7 mouse cellular contexts compared by ENCODE assay signal in genomic region chr11:21570973-21571372, GRCm38 (mm10). TPM values are rescaled to one million over a fixed set of nuclear protein-coding genes. Genes with fewer than 3 reads are reported as not detected.
A peak's percentile ranks its signal among the peaks of the same experiment; 100 is the strongest.
DNase-seq lines count a peak whose midpoint lies in the region; ATAC-seq lines count a peak whose summit lies in the region.

No protein-coding gene starts in this region.

- H3K27ac ChIP-seq in midbrain, embryonic 14.5 days (replicated peaks; ENCODE audit: low read depth, low read length), result peak overlapping the region; percentile 81; the same call in 1 of the 2 replicates

- ATAC-seq in midbrain, embryonic 14.5 days (ENCODE audit: low FRiP score, low TSS enrichment), result no peak

- peak overlapping the region; percentile 78 for H3K4me2 ChIP-seq in midbrain, embryonic 14.5 days (ENCODE audit: low read length)

- no peaks in the 10 kb centered on the region for H3K27me3 ChIP-seq in midbrain, embryonic 14.5 days (ENCODE audit: control insufficient read depth, insufficient read depth, low read length)

- peak; percentile 12 for DNase-seq in 3134 (ENCODE audit: extremely low read depth, insufficient read length, low spot score)
- DNase-seq in B cell, adult 2 months, result peak; percentile 64 to 70
- peak; percentile 60 to 63 for DNase-seq in cerebellum, postnatal 14 days
- peak; percentile 48 for DNase-seq in heart, postnatal 4 days
- peak; percentile 39 to 46 for DNase-seq in layer of hippocampus, adult 8-10 months (ENCODE audit: low spot score in 2 of 2)
- peak; percentile 43 for DNase-seq in midbrain, embryonic 14.5 days
- peak; percentile 45 for DNase-seq in thymus, postnatal 14 days

- H3K36me3 ChIP-seq in midbrain, embryonic 14.5 days (ENCODE audit: control insufficient read depth, insufficient read depth, low read length), result peaks cover 6% of the 10 kb centered on the region

- H3K4me1 ChIP-seq in midbrain, embryonic 14.5 days (ENCODE audit: control insufficient read depth, insufficient read depth, low read length), result peaks cover 13% of the 10 kb centered on the region

- no peaks in the 10 kb centered on the region for H3K9me3 ChIP-seq in midbrain, embryonic 14.5 days (ENCODE audit: control insufficient read depth, low read length)

- peak overlapping the region; percentile 70 for H3K9ac ChIP-seq in midbrain, embryonic 14.5 days (replicated peaks; ENCODE audit: low read length)

- WGBS in midbrain, embryonic 14.5 days, result 7% methylated on average over 10 of the region's 10 CpGs

- H3K4me3 ChIP-seq in midbrain, embryonic 14.5 days (replicated peaks; ENCODE audit: low read depth, low read length), result peak overlapping the region; percentile 67

RNA-seq across cellular contexts. Expression of gene Wdpcp, which starts 1.1 kb away (rescaled TPM):
- 1 to 10 TPM; 7.9 to 8.9 TPM for total RNA-seq in heart, postnatal 4 days (2021)
- total RNA-seq in layer of hippocampus, adult 8-10 months (2022), result 10 to 100 TPM; 12.1 to 16.9 (median 13.8) TPM
- polyA plus RNA-seq in midbrain, embryonic 14.5 days (2014; fragmentation: Nextera tagmentation; extraction: Ambion mirVana), result 7.2 and 12.4 TPM in 2 replicates

RNA-seq across cellular contexts. Expression of gene Mdh1, which starts 1.2 kb away (rescaled TPM):
- total RNA-seq in heart, postnatal 4 days (2021), result 1,000 to 10,000 TPM; 1,804 to 1,839 TPM
- total RNA-seq in layer of hippocampus, adult 8-10 months (2022), result 100 to 1,000 TPM; 648 to 912 (median 773) TPM
- polyA plus RNA-seq in midbrain, embryonic 14.5 days (2014; fragmentation: Nextera tagmentation; extraction: Ambion mirVana), result 551 and 578 TPM in 2 replicates

Comparison
In these comparisons a context has a peak if more than half of its experiments do, and no peak if none do; other contexts are left out.
1. DNase-seq: peak in every context shown above with its lines; median percentile 67 in B cell, adult 2 months; 62 in cerebellum, postnatal 14 days; 48 in heart, postnatal 4 days; 45 in thymus, postnatal 14 days; 43 in midbrain, embryonic 14.5 days; 42 in layer of hippocampus, adult 8-10 months; 12 in 3134.